Mouse (Mus musculus) urinary bladder, postnatal 10 days (tissue): ENCODE results near the gene Nhlrc1.

ENCODE experiments used
- DNase-seq: peaks from one replicate; pipeline ENCODE4 v3.0.0; 2022; ENCODE audit warnings: low spot score

The Nhlrc1 gene

DNA sequence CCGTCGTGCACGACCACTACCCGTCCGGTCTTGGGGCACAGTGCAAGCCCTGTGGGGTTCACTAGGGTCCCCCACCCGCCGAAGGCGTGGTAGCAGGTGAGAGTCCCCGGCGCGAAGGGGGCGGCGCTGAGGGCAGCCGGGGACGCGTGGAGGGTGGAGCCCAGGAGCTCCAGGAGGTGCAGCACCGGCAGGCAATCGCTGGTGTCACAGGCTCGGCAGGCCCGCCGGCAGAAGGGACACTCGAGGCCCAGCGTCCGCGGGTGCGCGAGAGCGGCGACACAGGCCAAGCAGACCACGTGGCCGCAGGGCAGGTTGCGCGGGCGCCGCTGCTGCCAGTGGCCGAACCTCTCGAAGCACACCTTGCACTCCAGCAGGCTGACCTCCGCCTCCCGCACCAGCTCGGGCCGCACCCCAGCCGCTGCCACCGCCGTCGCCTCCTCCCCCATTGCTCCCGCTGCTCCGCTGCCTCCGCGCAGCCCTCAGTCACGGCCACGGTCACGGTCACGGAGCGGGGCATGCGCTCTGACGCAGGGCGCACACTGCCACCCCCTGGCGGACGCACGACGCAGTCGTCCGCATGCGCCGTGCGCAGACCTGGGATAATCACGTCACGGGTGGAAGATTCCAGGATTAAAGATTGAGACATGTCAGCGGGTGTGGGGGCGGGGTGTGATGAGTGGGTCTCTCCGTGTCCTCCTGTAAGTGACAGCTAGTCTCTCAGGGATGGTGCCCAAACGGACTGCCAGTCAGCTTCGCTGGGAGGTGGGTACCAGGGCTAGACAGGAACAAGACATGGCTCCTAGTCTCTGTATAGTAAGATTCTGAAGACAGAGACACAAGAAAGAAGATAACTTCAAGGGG is at the start of gene Nhlrc1:
Gene Nhlrc1, minus strand, starts transcription at position 517 of the 861 bp plus-strand sequence.
- DNase-seq: peak; percentile 28

DNA sequence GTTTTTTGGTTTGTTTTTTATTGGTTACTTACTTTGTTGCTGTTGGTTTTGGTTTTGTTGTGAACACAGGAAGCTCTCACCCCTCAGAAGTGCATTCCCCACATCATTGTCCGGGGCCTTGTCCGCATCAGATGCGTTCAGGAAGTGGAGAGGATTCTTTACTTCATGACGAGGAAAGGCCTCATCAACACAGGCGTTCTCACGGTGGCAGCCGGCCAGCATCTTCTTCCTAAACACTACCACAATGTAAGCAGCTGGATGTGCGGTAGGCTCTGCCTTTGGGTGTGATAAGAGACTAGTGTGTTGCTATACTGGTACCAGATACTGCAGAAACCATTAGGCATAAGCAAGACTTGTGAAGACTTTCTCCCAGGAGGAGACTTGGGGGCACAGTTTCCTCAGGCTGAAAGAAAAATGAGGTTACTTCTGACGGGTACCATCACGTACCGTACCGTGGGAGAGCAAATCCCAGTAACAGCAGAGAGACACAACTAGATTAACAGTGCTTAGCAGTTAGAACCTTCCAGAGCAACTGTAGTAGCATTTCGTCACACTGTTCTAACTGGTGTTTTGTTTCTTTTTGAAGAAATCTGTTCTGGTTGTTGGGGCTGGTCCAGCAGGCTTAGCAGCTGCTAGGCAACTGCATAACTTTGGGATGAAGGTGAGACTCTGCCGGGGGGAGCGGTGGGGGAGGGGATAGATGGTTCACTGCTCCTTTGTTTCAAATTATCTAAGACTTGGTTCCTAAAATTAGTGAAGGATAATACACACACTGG is 49.5 kb upstream of the Nhlrc1 start:
- no peak for DNase-seq

DNA sequence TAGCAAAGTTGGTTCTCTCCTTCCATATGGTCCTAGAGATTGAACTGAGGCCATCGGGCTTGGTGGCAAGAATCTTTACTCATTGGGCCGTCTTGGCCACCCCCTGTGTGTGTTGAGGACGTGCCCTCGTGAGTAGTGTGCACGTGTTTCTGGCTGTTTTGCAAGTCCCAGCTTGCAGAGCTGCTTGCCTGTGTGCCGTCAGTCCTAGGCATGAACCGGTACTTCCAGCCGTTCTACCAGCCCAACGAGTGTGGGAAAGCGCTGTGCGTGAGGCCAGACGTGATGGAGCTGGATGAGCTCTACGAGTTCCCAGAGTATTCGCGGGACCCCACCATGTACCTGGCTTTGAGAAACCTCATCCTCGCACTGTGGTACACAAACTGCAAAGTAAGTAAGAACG is 48.1 kb upstream of the Nhlrc1 start:
- DNase-seq: no peak

DNA sequence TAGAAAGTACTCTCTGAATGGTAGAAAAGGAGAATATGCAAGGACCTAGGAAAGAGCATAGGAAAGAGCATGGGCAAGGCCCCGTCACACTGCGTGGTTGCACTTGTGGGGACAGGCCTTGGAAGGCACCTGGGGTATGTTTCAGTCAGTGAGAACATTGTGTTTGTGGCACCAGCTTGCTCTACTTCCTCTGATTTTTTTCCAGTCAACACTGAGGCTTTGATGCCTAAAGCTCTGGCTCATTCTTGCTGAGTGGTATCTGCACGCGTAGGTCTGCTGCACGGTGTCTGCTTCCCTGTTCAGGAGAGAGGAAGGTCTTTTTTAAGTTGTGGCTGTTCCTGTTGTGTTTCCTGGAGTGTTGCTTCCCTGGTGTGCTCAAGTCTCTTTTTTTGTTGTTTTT is 42.1 kb upstream of the Nhlrc1 start:
- no peak for DNase-seq

DNA sequence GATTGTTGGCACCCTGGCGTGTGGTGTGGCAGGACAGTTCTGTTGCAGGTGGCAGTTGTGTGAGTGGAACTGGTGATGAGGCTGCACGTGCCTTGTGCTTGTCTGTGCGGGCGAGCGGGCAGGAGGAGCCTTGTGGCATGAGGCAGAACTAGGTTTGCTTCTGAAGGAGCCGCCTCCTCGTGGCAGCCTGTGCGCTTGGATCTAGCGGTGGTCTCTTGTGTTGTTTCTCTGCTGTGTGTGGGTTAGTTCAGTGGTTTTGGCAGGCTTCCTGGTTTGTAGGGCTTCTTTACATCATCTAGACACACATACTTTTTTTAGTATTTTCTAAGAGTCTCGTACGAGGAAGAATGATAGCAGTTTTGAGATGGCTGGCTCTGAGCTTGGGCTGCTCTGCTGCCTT is 41.5 kb upstream of the Nhlrc1 start:
- no peak for DNase-seq

DNA sequence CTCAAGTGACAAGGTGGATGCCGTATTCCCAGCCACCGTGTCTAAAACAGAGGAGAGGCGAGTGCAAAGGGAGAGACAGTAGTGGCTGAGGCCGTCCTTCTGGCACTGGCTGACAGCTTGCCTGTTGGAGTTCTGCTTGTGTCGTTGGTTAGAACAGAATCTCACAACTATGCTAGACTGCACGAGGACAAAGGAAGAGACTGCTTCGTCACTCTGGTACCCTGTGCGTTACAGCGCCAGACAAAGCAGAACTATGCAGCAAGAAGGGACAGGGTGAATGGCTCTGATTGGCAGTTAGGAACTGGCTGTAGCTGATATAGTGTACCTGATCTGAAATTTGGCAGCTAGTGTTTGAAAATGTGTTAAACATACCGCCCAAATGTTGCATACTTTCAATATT is 39.3 kb upstream of the Nhlrc1 start:
- DNase-seq: no peak

DNA sequence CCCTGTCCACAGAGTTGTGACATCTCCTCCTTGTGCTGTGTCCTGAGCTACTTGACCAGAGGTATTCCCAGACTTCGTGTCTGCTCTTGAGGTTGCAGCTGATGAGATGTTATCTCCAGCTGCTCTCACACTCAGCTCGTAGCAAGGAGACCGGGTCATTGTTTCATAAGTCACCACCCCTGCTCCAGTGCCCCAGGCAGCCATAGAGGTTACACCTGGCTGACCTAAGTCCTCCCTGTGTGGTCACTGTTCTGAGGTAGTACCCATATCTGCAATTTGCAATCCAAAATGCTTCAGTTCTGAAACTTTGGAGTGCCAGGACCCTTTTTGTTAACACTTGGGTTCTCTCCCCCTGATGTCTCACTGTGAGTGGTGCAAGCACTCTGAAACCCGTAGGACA is 35.4 kb upstream of the Nhlrc1 start:
- DNase-seq: no peak

DNA sequence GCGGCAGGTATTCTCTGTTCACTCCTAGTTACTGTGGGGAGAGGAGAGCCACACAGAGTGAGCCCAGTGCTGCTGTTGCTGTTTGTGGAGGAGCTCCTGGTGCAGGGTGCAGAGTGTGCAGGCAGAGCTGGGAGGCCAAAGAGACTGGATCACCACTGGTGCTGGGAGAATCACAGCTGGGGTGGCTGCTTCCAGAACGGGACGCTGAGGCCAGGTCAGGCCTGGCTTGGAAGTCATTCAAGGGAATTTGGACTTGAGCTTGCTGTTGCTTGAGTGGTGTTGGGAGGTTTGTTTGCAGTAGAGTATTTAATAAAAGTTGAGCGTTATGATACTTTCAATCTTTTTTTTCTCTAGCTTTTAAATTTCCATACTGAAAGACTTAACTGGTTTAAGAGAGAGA is 33.3 kb upstream of the Nhlrc1 start:
- DNase-seq: no peak

DNA sequence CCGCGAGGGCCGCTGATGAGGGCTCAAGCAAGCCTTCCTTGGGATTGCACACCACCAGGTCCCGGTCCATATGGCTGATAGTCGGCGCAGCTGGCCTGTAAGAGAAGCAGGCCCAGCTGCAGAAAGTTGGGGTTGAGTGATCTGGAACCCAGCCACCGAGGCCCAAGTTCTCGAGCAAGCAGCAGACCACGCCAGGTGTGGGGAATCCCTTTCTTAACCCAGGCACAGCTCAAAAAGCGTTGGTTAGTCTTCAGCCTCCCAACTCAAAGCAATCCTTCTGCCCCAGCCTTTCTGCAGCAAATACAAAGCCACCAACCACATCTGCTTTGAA is 29.9 kb upstream of the Nhlrc1 start, which contains the start of gene Tpmt:
Gene Tpmt, minus strand, starts transcription at position 121 of the 331 bp plus-strand sequence.
- DNase-seq: no peak

DNA sequence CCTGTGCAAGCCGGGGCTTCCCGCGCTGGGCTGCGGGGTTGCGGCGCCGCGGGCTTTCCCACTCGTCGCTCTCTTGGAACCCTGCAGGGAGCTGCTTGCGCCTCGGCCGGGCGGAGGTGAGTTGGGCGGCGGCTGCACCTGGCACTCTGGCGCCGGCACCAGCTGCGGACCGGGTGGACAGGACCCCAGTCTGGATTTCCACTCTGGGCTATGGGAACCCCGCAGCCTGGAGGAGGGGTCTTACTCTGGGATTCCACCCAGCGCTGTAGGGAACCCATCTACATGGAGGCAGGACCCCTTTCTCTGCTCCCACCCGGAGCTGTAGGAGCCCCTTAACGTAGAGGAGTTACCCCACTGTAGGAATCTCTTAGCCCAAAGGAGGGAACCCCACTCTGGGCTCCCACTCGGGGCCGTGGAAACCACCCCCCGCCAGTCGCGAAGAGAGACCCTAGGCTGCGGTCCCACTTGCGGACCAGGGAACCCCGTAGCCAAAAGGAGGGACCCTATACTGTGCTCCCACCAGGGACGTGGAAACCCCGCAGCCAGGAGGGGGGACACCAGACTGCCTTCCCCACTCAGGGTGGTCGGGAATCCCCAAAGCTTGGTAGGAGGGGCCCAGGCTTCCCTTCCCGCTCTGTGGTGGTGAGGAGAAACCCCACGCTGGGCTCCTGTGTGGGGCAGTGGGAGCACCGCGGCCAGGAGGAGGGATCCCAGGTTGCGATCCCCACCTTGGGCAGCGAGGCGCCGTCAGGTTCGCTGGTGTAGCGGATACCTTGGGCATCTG is 29.4 kb upstream of the Nhlrc1 start:
- DNase-seq: no peak

DNA sequence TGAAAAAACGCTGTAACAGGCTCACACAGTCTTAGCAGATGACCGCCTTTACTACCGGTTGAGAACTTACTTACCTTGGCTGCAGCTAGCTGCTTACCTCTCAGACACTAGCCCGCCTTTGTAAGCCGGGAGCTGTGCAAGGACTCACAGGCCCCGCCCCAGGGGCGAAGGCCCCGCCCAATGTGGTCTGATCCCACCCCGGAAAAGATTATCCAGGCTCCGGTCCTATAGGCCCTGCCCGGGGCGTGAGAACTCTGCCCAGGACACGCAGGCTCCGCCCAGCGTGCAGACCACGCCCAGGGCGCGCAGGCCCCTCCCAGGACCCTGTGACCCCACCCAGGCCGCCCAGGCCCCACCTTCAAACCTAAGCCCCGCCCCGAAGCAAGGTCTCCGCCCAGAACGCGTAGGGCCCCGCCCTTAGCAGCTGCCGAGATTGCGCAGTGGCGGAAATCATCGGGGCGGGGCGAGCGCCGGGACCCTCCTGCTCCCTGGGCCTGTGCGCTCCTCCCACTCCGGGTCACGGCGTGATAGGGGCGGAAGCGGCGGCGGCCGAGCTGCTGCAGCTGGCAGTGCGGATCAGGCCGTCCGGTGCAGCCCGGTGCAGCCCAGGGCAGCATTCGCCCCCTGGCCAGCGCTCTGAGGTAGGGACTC is 28.5 kb upstream of the Nhlrc1 start, which contains the start of gene Kdm1b:
Gene Kdm1b, plus strand, starts transcription at position 470 of the 651 bp plus-strand sequence.
- DNase-seq: peak; percentile 97

DNA sequence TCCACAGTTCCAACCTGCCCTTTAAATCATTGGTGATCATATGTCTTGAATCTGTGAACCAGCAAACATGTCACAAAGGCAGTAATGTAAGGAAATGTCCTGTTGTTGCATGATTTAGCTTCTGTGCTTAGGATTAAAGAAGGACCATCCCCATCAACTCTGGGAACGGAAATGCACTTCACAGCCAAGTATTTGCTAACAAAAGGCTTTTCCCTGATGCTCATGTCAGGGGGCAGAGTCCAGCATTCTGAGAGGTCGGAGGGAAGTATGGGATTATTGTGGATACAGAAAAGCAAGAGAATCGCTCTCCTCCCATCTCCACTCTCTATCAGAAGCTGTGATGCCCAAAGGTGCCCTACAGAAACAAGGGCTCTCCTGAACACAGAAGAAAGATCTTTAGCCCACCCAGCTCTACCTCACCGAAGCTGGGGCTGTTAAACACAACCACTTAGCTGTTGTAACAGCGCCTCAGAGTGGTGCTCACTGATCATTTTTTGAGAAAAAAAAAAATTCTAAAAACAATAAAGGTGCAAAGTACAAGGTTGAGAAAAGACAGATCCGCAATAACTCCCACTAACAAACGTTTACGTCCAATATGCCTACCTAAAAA is 27.5 kb upstream of the Nhlrc1 start:
- DNase-seq: no peak

DNA sequence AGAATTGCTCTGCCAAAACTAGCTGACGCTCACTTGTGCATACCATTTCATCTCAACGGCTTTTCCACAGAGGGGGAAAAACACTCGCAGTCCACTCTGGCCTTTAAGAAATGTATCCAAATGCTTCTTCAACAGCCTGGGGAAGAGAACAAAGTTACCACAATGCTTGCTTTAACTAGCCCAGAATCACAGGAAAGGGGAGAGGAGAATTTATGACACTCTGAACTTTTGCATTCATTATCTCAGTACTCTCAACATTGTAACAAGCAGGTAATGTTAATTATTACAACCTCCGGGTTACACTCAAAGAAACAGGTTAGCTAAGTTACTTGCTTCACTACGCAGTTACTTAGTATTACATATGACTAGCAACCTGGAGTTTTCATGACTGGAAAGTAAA is 25.4 kb upstream of the Nhlrc1 start:
- no peak for DNase-seq

DNA sequence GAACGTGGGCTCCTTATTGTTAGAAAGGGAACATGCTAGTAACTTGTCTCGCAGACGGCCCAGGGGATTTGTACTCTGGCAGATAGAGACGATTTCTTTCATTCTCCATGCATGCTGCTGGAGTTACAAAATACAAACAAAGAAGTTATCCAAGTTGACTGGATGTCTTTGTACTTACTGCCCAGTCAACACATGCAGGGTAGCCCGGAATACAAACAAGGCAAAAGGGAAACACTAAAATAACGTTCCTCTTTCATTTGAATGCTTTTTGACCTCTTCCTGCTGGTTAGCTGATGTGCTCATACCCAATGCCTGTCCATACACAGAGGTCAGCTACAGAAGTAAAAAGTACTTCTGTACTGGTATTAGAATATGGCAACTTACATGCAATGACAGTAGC is 23.3 kb upstream of the Nhlrc1 start:
- DNase-seq: no peak

DNA sequence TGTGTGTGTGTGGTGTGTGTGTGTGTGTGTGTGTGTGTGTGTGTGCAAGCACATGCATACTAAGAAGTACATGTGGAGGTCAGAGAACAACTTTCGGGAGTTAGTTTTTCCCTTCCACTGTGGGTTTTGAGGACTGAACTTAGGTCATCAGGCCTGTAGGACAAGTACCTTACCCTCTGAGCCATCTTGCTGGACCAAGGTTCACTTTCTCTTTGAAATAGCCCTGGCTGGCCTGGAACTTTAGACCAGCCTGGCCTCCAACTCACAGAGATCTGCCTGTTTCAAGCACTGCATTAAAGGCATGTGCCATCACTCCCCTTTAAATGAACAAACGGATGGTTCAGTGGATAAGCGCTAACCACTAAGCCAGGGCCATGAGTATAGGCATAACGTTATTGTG is 19.0 kb upstream of the Nhlrc1 start:
- no peak for DNase-seq

DNA sequence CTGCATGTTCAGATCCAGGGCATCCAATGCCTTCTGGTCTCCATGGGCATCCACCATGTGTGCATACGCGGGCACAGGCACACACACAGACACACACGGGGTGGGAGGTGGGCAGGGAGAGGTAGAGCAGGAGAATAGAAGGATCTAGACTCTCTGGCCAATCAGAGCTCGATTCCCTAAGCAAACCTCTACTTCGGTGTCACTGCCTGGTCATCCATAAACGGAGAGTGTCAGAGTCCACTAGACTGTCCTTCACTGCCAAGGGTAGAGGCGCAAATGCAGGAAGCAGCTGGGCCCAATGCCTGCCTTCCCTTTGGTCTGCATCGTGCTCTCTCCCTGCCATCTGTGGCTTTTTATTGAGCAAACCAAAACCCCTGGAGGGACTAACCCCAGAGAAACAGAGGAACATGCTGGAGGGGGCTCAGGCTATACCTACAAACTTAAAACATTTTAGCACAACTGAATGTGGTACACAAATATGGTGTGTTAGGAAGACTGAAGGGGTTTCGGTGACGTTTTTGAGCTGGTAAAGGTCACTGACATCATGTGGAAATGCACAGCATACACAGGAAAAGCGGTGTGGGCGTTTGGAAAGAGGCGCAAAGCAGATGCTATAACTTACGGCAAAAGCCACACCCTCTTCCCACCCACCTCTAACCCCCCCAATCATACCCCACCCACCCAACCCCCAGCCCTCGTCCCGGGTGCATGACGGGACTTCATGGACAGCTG is 15.9 kb upstream of the Nhlrc1 start:
- DNase-seq: no peak

DNA sequence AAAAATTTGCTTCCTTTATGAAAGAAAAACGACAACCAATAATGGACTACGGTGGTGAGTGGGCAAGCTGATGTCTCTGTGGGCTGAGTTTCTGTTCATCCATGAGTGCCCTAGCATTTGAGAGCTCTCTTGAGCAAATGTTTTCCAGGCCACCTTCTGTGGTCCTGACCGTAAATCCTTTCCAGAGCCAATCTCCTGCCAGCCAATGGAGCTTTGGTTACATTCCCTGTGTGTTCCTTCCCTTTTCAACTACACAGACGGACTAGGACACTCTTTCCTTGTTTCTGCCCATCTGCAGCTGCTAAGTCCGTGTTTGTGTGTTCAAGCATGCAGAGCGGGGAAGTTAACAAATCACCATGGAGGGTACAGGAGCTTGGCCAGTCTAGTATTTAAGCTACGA is 6.1 kb upstream of the Nhlrc1 start:
- no peak for DNase-seq

DNA sequence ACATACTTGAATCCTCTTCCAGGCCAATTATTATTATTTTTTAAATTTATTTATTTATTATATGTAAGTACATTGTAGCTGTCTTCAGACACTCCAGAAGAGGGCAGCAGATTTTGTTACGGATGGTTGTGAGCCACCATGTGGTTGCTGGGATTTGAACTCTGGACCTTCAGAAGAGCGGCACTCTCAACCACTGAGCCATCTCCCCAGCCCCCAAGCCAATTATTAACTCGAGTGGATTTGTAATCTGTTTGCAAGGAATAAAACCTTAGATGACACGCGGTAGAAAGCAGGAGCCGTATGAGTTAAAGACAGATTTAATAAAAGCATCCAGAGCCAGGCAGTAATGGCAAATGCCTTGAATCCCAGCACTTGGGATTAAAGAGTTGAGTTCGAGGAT is 5.1 kb upstream of the Nhlrc1 start:
- no peak for DNase-seq

DNA sequence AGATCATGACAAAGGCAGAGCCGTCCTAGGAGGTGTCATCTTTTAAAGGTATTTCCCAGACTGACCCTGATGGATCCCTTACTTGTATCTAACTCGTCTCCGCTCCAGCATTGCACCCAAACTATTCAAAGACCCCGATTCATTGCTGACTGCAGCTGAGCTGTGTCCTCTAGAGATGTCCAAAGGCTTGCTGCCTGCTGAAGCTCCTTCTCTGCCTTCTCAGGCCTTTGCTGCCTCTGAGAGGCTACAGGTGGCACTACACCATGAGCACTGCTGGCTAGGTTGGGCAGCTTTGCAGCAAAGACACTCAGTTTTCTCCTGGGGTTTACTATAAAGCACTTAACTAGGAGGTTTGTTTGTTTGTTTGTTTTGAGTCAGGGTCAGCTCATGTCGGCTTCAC is 2.6 kb upstream of the Nhlrc1 start:
- peak; percentile 19 for DNase-seq

DNA sequence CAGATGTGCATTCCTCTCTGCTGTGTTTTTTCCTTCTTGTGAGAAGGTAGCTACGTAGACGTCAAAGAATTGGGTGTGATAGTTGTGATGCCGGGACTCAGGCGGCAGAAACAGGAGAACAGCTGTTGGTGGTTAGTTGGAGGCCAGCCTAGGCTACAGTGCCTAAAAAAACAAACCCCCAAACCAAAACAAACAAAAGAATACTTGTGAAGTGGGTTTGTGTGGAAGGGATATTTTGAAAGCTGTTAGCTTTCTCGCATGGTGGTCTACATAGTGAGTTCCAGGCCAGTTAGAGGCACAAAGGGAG is 498 bp upstream of the Nhlrc1 start:
- no peak for DNase-seq

DNA sequence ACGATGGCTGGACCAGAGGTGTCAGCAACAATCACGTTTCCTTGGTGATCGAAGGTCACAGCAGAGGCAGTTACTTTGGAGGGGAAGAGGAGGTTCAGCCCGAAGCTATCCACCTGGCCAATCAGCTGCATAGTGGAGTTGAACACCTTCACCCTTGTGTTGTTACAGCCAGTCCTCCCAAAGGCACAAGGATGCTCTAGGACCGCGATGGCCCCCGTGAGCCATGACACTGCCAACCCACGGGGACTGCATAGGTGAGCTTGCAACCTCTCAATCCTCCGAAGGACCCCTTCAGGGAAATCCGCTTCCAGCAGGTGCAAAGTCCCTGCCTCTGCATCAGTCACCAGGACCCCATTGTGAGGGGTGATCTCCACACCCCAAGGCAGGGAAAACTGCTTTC is 910 bp downstream of the Nhlrc1 start:
- no peak for DNase-seq
